Mouse (Mus musculus): ENCODE data around the gene Cct3.
"Not testable (repeated sequence)": the region's sequence is repeated elsewhere in the genome, so short reads cannot be mapped to it uniquely, and the experiment has no call there.

Cct3 gene

DNA sequence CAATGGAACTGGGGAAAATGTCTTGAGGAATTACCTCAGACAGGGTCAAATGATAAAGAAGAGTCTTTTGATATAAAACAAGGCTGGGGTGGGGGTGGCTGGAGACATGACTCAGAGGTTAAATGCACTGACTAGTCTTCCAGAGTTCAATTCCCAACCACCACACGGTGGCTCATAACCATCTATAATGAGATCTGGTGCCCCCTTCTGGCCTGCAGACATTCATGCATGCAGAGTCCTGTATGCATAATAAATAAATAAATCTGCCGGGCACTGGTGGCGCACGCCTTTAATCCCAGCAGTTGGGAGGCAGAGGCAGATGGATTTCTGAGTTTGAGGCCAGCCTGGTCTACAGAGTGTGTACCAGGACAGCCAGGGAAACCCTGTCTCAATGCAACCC is 4.9 kb upstream of the Cct3 start:
- DNase-seq (ENCODE audit: low spot score), result no peak

GRCm38 (mm10) chr3:88295272-88295671 is 1.6 kb upstream of the Cct3 start:
- DNase-seq (ENCODE audit: low spot score), result not testable (repeated sequence)

GRCm38 (mm10) chr3:88296110-88296560 is 781 bp upstream of the Cct3 start:
- DNase-seq (ENCODE audit: low spot score), result no peak

GRCm38 (mm10) chr3:88297321-88297851 is 470 bp downstream of the Cct3 start:
- no peak for DNase-seq (ENCODE audit: low spot score)

DNA sequence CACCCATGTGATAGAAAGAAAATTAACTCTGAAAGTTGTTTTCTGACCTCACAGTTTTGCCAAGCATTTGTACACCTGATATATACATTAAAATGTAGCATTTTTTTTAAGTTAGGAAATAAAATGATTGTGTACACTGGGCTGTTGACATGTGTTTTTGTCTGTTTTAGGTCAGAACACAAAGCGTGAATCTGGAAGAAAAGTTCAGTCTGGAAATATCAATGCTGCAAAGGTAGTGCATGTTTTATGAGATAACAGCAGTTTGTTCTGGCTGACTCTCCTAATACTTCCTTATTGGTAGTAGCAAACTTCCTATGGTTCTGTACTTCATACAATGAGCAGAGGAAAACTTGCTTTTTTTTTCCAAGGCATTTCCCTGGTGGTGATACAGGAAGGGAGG is 2.3 kb downstream of the Cct3 start:
- no peak for DNase-seq (ENCODE audit: low spot score)

DNA sequence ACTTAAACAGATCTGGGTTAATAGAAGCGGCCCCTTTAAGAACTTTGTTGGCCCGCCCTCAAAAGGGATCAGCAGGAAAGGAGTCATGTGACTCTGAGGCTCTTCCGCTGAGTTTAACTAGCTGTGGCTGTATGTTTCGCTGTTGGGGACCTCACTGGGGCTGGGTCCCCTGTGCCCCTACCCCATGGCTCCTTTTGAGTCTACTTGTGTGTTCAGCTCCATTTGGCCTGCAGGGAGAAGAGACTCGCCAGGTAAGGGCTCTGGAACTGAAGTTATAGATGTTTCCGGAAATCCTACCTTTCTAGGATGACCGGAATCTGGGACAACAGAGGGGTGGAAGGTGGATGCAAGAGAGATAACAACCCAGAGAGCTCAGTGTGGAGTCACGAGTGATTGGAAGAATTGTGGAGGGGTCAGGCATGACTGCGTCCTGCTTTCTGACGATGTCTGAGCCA is 28.1 kb downstream of the Cct3 start, which contains the start of gene Glmp:
Gene Glmp, plus strand, starts transcription at position 73 of the 455 bp plus-strand sequence.
- peak; percentile 34 for DNase-seq (ENCODE audit: low spot score)

DNA sequence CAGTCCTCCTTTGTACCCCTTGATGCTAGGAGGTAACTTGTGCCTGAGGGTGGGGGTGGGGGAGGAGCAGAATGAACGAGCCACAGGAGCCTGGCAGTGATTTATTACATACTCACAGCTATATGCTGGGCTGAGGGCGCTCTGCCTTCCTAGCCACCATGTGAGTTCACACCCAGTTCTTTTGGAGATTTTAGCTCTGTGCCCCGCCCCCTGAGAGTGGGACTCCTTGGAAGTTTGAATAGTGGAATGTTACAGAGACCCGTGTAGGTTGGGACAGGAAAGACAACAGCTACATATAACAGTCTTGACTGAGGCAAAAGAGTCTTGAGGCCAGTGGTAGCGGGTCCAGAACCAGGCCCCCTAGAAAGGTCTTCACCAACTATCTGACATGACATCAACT is 32.0 kb downstream of the Cct3 start:
- no peak for DNase-seq (ENCODE audit: low spot score)

GRCm38 (mm10) chr3:88331282-88331681 is 34.4 kb downstream of the Cct3 start:
- DNase-seq (ENCODE audit: low spot score), result peak; percentile 37

- peak; percentile 49 for DNase-seq (ENCODE audit: low spot score)
Measured at GRCm38 (mm10) chr3:88334029-88334658, 37.2 kb downstream of the Cct3 start.

DNA sequence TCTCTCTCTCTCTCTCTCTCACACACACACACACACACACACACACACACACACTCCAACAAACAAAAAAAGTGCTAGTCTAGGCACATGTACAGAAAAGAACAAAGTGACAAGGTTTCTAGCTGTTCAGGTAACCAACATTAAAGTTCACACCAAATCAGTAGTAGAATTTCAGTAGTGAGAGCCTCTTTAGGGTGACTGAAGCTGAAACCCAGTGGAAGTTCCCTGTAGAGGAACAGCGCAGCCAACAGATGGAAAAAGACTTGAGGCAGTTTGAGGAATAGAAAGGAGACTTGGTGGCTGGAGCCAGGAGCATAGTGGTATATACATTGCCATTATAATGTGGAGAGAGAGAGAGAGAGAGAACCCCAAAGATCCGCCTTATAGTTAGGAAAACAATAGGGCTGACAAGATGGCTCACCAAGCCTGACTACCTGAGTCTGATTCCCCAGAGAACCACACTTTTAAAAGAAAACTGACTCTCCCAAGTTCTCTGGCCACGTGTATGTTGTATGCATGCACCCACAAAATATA is 38.1 kb downstream of the Cct3 start:
- no peak for DNase-seq (ENCODE audit: low spot score)

GRCm38 (mm10) chr3:88335436-88336053 is 38.6 kb downstream of the Cct3 start:
- DNase-seq (ENCODE audit: low spot score), result peak; percentile 16

DNA sequence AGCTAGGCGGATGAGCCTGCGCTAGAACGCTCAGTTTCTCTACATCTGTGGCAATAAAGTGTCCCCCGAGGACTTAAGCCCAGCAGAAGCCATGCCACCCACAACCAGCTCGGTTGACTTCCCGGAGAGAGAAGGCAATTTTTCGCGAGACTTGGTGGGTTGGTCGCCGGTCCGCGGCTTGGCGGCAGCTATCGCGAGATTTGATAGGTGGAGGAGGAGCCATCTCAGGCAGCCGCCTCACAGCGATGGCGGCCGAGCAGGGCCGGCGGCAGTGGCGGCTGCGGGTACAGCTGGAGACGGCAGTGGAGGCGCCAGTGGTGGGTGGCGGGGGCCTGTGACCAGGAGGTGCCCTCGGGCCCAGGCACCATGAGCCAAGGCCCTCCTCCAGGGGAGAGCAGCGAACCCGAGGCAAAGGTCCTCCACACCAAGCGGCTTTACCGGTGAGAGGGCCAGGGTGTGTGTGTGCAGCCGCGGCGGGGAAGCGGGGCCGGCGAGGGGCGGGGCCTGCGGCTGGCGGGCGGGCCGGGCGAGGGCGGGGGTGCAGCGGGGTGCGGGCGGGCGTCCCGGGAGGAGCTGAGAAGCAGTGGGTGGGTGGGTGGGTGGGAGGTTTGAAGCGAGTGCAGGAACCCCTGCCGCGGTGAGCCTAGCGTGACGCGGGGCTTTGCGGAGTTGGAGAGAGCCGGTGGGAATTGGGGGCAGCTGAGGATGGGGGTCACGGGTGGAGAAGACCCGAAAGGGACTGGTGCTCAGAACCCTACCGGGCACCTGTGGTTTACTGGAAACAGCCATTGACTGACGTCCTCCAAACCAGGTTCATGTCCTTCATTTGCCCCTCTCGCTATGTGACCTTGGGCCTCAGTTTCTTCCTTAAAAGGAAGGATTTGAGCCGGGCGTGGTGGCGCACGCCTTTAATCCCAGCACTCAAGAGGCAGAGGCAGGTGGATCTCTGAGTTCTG is 39.4 kb downstream of the Cct3 start, which contains the start of the genes Tmem79 and Smg5:
Gene Tmem79, minus strand, starts transcription at position 91 of the 956 bp plus-strand sequence.
Gene Smg5, plus strand, starts transcription at position 203 of the 956 bp plus-strand sequence.
- DNase-seq (ENCODE audit: low spot score), result peak; percentile 94

- DNase-seq (ENCODE audit: low spot score), result no peak
Measured at GRCm38 (mm10) chr3:88337367-88338020, 40.6 kb downstream of the Cct3 start.

DNA sequence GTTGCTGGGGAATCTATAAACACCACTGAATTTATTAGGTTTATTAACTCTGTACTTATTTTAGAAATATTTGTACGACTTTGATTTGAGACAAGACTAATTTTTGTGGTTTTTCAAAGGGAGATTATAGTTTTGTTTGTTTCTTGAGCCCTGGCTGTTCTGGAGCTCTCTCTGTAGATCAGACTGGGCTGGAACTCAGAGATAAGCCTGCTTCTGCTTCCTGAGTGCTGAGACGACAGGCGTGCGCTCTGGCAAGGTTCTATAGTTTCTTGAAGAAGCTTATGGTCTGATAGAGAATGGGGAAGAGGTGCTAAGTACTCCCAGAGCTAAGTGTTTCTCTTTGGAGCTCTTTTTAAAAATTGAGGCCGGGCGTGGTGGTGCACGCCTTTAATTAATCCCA is 41.4 kb downstream of the Cct3 start:
- no peak for DNase-seq (ENCODE audit: low spot score)

DNA sequence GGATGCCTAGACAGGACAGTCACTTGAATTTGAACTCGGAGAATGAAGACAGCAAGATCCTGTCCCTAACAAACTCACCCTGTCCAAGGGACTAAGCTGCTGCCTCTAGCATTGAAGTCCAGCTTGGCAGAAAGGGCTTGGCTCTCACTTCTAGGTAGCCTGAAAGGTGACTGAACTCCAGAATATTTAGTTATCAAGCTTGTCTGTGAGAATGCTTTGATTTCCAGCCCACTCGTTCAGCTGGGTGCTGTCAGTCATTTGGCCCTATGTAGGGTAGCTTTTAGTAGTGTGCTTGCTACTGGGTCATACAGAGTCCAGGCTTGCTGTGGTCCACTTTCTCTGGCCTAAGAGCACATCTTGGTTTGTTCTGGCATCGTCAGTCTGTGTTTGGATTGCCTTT is 42.1 kb downstream of the Cct3 start:
- no peak for DNase-seq (ENCODE audit: low spot score)

DNA sequence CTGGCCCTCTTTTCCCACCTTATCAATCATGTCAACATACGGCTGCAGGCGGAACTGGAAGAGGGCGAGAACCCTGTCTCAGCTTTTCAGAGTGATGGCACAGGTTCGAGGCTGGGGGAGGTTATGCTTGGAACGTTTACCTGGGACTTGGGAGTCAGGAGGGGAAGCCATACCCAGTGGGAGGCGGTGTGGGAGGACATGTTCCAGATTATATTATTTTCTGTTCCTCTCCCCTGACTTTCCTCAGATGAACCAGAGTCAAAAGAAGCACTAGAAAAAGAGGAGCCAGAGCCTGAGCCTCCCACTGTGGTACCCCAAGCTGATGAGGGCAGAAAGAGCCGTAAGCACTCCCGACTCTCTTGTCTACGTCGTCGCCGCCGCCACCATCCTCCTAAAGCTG is 53.8 kb downstream of the Cct3 start:
- DNase-seq (ENCODE audit: low spot score), result no peak

DNA sequence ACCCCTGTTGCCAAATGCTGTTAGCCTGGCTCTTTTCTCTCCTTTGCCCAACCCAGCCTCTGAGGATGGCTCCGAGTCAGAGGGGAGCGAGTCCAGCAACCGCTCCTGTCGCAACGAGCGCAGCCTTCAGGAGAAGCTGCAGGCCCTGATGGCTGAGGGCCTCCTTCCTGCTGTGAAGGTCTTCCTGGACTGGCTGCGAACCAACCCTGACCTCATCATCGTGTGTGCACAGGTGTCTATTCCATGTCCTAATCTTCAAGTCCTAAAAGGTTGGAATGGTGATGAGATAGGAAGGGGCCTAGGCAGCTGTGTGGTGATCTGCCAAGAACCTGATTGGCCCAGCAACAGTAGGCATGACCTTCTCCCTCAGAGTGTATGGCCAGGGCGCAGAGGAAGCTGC is 56.0 kb downstream of the Cct3 start:
- DNase-seq (ENCODE audit: low spot score), result no peak

- no peak for DNase-seq (ENCODE audit: low spot score)
Measured at GRCm38 (mm10) chr3:88354396-88355165, 57.7 kb downstream of the Cct3 start.

DNA sequence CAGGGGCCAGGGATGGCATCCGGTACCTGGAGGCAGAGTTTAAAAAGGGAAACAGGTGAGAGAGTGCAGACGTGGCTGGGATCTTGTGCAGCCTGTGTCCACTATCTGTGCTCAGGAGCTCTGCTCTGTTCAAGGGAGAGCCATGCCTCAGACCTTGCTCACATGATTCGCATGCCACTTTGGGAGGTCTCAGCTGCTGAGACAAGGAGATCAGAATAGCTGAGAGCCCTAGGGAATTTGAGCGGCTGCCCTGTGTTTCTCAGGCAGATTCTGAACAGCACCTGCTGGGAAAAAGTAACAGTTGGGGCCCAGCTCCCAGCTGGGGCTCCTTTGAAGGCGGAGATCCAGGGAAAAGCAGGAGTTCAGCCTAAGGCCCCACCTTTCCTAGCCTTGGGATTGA is 62.7 kb downstream of the Cct3 start:
- DNase-seq (ENCODE audit: low spot score), result no peak

- DNase-seq (ENCODE audit: low spot score), result no peak
Measured at GRCm38 (mm10) chr3:88359989-88360388, 63.1 kb downstream of the Cct3 start.

DNA sequence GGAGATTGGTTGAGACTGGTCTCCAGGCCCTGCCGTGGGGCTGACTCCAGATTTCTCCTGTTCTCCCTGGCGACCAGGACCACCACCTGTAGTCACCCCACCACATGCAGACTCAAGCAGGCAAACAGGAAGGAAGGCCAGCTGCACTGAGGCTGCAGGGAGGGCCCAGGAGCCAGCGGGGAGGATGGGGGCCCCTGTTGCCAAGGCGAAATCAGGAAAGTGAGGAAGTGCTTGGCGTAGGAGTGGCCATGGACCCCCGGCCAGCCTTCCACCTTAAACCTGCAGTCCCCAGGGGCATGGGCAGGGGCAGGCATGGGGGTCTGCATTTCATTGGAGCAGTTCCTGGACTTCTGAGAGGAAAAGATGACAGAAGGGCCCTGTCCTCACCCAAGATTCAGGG is 64.2 kb downstream of the Cct3 start:
- no peak for DNase-seq (ENCODE audit: low spot score)
